Mouse (Mus musculus) hindbrain, embryonic 15.5 days (tissue): Measurements from ENCODE around the gene Polr2b. TPM values are rescaled to one million over a fixed set of nuclear protein-coding genes. Genes with fewer than 3 reads are reported as not detected.

Source experiments
- ATAC-seq: fragments of 200-750 bp; cut with Nextera tagmentation; 2 replicates; pipeline ENCODE4 v1.8.0; 2017; ENCODE audit warnings: low read depth, moderate number of reproducible peaks, moderate TSS enrichment; ENCODE audit not compliant: low FRiP score
- H3K27ac ChIP-seq: fragments of 300-500 bp; sonication (generic); replicated peaks from 2 replicates; pipeline ENCODE4 v1.5.1; 2015; ENCODE audit warnings: mild to moderate bottlenecking, inconsistent platforms
- H3K27me3 ChIP-seq: fragments of 300-500 bp; sonication (generic); 2 replicates; pipeline ENCODE4 v1.6.1; 2015; ENCODE audit warnings: control low read depth, inconsistent platforms
- H3K36me3 ChIP-seq: fragments of 300-500 bp; sonication (generic); 2 replicates; pipeline ENCODE4 v1.6.1; 2015; ENCODE audit warnings: control low read depth, inconsistent platforms
- H3K4me1 ChIP-seq: fragments of 300-500 bp; sonication (generic); replicated peaks from 2 replicates; pipeline ENCODE4 v1.6.1; 2015; ENCODE audit warnings: control low read depth, inconsistent platforms
- H3K4me2 ChIP-seq: fragments of 300-500 bp; sonication (generic); 2 replicates; pipeline ENCODE4 v1.6.1; 2015; ENCODE audit warnings: moderate library complexity, mild to moderate bottlenecking, inconsistent platforms
- H3K4me3 ChIP-seq: fragments of 300-500 bp; sonication (generic); 2 replicates; pipeline ENCODE4 v1.5.1; 2015; ENCODE audit warnings: mild to moderate bottlenecking, inconsistent platforms
- H3K9ac ChIP-seq: fragments of 300-500 bp; sonication (generic); 2 replicates; pipeline ENCODE4 v1.6.1; 2015; ENCODE audit warnings: inconsistent platforms
- H3K9me3 ChIP-seq: fragments of 300-500 bp; sonication (generic); 2 replicates; pipeline ENCODE4 v1.6.1; 2016; ENCODE audit warnings: control low read depth, inconsistent platforms
- WGBS: fragments of 180-500 bp; shearing (Covaris S2); methylation state at CpG from one replicate; pipeline ENCODE4 v1.1.7; 2015; 5-methylcytosine and 5-hydroxymethylcytosine counted together
- polyA plus RNA-seq: library from polyadenylated mRNA; unstranded; fragments of >200 nt; fragmentation: Nextera tagmentation; extraction: Ambion mirVana; gene quantifications from 2 replicates; pipeline ENCODE4 v1.2.1, GENCODE M21; 2015

The Polr2b gene
- polyA plus RNA-seq, 1 experiment from 2014 or later: 56.8 TPM

DNA sequence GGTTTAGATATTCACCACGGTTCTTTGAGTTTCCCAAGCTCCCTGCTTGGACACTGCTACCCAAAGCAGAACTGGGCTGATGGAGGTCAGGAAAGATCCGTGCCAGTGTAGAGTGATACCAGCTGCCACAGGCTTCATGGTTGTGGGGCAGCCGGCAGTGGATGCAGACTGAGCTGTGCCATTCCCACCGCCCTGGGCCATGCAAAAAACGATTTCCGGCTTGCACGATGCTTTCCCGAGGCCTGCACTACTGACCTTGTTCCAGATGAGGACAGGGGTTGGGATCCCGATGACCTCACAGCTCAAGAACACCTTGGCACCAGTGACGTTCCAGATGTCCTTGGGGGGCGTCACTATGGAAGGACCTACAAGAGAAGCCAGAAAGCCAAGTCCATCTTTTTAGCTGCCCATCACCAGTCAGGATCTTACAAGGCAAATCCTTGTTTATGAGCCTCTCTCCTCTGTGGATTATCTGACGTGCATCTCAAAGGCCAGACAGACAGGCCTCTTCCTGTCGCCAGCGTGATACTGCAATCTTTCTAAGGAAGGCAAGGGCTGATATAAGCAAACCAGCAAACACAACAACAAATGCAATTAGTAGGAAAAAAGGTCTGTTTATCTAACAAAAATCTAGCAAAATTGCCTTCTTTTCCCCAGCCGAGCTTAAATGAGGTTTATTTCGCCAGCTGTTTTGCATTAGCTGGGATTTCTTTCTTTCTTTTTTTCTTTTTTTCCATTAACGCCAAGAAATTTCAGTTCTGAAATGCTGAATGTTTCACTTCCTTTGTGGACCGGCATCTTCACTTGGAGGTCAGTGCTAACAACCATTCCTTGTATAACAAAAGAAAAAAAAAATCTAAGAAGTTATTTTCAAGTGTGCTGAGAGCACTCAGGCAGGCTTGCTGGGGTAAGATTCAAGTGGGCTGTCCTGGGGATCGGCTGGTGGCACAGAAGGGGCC, 45.6 kb downstream of the Polr2b start:
- no peak overlapping the region for H3K27ac ChIP-seq
- no peaks in the 10 kb centered on the region for H3K27me3 ChIP-seq
- H3K36me3 ChIP-seq: peaks cover 5% of the 10 kb centered on the region; the same call in 1 of the 2 replicates
- 82% methylated on average over 19 of the region's 19 CpGs for WGBS
- no peak overlapping the region for H3K4me3 ChIP-seq
- H3K4me1 ChIP-seq: peaks cover 21% of the 10 kb centered on the region; the same call in 1 of the 2 replicates
- H3K9ac ChIP-seq: no peak overlapping the region
- no peaks in the 10 kb centered on the region for H3K9me3 ChIP-seq
- H3K4me2 ChIP-seq: no peak overlapping the region
- ATAC-seq: no peak

DNA sequence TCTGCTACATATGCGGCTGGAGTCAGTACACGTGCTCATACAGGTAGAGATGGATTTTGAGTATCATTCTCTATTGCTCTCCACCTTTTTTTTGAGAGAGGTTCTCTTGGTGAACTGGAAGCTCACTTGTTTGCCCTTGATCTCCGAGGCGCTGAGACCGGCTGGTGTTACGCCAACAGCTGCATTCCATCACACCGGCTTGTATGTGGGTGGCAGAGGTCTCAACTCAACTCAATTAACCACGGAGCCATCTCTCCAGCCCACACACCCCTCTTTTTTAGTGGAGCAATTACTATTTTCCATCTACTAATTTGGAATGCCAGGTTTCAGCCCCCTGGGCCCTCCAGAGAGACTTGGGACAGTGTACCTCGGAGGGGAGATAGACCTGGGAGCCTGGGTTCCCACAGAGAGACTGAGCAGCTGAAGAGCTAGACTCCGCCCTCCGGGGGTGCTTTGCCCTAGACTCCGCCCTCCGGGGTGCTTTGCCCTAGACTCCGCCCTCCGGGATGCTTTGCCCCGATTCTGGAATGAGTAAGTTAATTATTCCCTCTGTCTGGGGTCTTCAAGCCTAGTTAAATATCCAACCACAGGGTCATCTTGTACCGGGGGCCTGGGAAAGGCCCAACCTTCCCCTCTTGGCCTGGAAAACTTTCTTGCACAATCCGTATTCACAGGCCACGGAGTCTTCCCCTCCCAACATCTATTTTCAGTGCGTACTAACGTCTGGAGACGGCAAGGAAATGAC, 47.6 kb downstream of the Polr2b start:
- Histone ChIP-seq H3K4me1 (peaks cover 21% of the 10 kb centered on the region; the same call in 1 of the 2 replicates), H3K9ac (no peak overlapping the region), H3K27ac (no peak overlapping the region; the same call in 1 of the 2 replicates), H3K36me3 (no peaks in the 10 kb centered on the region), H3K9me3 (no peaks in the 10 kb centered on the region), H3K4me2 (peak overlapping the region; percentile 48), H3K27me3 (no peaks in the 10 kb centered on the region), H3K4me3 (peak overlapping the region; percentile 27)
- ATAC-seq: peak; percentile 60
- WGBS: 17% methylated on average over 22 of the region's 22 CpGs

DNA sequence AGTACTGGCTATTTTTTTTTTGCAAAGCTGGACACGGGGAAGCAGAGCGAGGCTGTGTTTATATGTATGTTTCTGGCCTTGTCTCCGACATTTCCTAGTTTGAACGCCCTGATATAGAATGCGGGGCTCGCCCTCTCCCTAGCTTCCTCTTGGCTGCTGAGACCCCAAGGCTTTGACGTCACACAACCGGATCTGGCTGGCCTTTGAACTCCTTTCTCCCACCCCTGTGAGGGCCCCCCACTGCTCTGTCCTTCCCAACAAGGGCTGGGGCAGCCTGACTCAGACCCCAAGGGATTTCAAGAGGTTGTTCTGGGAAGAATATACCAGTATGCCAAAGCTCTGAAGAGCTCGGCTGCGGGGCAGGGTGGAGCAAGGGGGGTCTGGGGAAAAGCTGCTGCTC, 48.4 kb downstream of the Polr2b start:
- peak overlapping the region; percentile 2; the same call in 1 of the 2 replicates for H3K9ac ChIP-seq

DNA sequence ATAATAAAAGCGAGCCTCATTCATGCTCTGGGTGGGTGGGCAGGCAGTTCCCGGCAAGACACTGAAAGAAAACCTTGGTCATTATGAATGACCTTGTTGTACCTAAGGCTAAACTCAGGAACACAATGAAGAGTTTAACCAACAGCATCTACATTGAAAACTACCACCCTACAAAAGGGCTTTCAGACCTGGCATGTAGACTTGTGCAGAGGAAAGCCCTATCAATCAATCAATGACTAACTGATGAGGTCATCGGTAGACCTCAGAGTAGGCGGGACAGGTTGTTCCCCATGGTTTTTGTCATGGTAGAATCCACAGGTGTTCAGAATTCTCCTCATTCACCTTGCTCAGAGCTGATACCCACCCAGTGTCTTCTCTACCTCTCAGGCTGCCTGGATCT, 50.0 kb downstream of the Polr2b start:
- Histone ChIP-seq H3K4me1 (peaks cover 12% of the 10 kb centered on the region; the same call in 1 of the 2 replicates), H3K4me3 (no peak overlapping the region), H3K27ac (no peak overlapping the region), H3K9me3 (no peaks in the 10 kb centered on the region), H3K36me3 (no peaks in the 10 kb centered on the region), H3K9ac (no peak overlapping the region), H3K4me2 (no peak overlapping the region), H3K27me3 (no peaks in the 10 kb centered on the region)
- 93% methylated on average over 4 of the region's 4 CpGs for WGBS
- no peak for ATAC-seq

More for the DNA sequence above, 48.4 kb downstream of the Polr2b start:
- ATAC-seq: peak; percentile 39; the same call in 1 of the 2 replicates
- H3K4me2 ChIP-seq: peak overlapping the region; percentile 48
- no peaks in the 10 kb centered on the region for H3K36me3 ChIP-seq
- 7% methylated on average over 10 of the region's 10 CpGs for WGBS
- H3K4me3 ChIP-seq: peak overlapping the region; percentile 27
- no peaks in the 10 kb centered on the region for H3K27me3 ChIP-seq
- H3K9me3 ChIP-seq: no peaks in the 10 kb centered on the region
- peaks cover 21% of the 10 kb centered on the region; the same call in 1 of the 2 replicates for H3K4me1 ChIP-seq
- 0 out of 2 replicates have a peak overlapping the region, but pooled peaks have one; percentile 27 for H3K27ac ChIP-seq

DNA sequence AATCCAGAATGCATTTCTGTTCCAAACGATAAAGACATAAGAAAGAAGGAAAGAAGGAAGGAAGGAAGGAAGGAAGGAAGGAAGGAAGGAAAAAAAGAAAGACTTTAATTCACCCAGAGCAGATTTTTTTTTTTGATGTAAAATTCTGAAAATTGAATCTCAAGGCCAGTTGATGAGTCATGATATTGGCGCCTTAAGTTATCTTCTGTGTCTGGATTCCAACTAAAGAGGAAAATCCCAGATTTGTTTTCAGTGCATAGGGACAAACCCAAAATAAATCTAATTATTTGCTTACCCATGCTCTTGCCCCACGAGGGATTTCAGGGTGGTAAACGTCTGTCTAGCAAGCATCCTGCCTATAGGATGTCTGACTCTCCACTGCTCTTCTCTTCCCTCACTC, 51.1 kb downstream of the Polr2b start:
- H3K4me2 ChIP-seq: no peak overlapping the region
- no peak overlapping the region for H3K4me3 ChIP-seq
- WGBS: 81% methylated on average over 4 of the region's 4 CpGs
- peaks cover 11% of the 10 kb centered on the region; the same call in 1 of the 2 replicates for H3K4me1 ChIP-seq
- H3K9ac ChIP-seq: no peak overlapping the region
- no peaks in the 10 kb centered on the region for H3K27me3 ChIP-seq
- H3K9me3 ChIP-seq: no peaks in the 10 kb centered on the region
- H3K36me3 ChIP-seq: no peaks in the 10 kb centered on the region
- no peak for ATAC-seq
- no peak overlapping the region for H3K27ac ChIP-seq

DNA sequence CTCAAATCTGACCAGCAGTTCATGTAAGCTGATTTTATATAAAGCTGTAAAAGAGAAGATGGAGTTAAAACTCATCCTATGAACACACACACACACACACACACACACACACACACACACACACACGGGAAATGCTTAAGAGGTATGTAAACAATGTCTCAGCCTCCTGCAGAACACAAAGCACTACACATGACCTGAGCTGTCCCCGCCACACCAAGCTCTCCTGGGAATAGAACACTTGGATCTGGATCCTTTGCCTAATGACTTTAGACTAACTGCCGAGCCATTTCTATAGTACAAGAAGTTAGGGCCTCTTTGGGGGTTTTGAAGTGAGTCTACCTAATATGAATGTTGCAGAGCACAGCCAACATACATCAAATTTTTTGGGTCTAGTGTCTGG, 52.2 kb downstream of the Polr2b start:
- Histone ChIP-seq H3K9ac (no peak overlapping the region), H3K36me3 (no peaks in the 10 kb centered on the region), H3K27ac (no peak overlapping the region), H3K4me1 (peaks cover 11% of the 10 kb centered on the region; the same call in 1 of the 2 replicates), H3K27me3 (no peaks in the 10 kb centered on the region), H3K4me2 (no peak overlapping the region), H3K9me3 (no peaks in the 10 kb centered on the region), H3K4me3 (no peak overlapping the region)
- no peak for ATAC-seq
- 46% methylated on average over 3 of the region's 3 CpGs for WGBS

DNA sequence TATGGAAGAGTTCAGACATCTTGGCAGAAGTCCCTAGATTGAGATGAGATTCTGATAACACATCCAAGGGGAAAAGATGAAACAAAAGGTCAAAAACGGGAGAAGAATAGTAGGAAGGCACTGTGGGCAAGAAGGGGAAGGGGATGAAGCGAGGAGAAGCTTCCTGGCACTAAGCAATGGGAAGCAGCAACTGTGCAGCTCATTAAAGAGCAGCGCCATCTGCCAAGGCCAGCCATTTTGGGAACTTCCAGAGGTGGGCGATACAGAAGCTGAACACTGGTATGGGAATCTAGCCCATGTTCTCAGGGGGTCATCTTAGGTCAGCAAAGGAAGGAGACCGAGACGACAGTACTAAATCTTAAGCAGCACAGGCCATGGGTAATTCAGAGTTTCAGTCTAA, 53.7 kb downstream of the Polr2b start:
- WGBS: 77% methylated on average over 6 of the region's 6 CpGs
- Histone ChIP-seq H3K36me3 (no peaks in the 10 kb centered on the region), H3K27ac (no peak overlapping the region), H3K27me3 (no peaks in the 10 kb centered on the region), H3K9ac (no peak overlapping the region), H3K4me3 (no peak overlapping the region), H3K9me3 (no peaks in the 10 kb centered on the region), H3K4me1 (peaks cover under 1% of the 10 kb centered on the region; the same call in 1 of the 2 replicates), H3K4me2 (no peak overlapping the region)
- no peak for ATAC-seq

DNA sequence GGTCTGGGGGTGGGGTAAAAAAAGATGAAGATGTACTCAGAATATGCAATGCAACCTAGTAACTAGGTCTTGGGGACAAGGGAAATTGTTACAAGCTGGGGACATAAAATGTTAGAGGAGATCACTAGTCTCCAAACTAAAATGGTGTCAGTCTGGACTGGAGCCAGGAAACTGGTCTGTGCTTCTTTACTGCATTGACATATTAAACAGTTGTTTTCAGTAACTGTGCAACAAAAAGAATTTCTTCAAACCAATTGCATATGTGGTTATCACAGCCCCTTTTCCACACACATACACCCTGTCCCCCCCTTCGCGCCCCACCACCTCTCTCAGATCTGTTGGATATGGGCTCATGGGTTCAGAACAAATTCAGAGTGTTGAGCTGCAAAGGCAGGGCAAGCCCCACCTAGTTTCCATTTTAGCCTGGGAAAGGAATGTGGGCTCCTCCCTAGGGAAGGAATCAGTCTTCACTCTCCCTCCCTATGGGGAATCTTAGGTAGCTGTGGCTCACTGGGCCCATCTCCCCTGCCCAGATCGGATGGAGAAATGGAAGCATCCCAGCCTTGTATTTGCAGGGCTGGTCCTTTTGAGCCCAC, 54.6 kb downstream of the Polr2b start:
- H3K27me3 ChIP-seq: no peaks in the 10 kb centered on the region
- no peak overlapping the region for H3K4me2 ChIP-seq
- no peak overlapping the region for H3K9ac ChIP-seq
- no peaks in the 10 kb centered on the region for H3K9me3 ChIP-seq
- no peak for ATAC-seq
- no peaks in the 10 kb centered on the region for H3K36me3 ChIP-seq
- H3K4me3 ChIP-seq: no peak overlapping the region
- H3K27ac ChIP-seq: no peak overlapping the region
- H3K4me1 ChIP-seq: no peaks in the 10 kb centered on the region
- WGBS: 93% methylated on average over 3 of the region's 3 CpGs

DNA sequence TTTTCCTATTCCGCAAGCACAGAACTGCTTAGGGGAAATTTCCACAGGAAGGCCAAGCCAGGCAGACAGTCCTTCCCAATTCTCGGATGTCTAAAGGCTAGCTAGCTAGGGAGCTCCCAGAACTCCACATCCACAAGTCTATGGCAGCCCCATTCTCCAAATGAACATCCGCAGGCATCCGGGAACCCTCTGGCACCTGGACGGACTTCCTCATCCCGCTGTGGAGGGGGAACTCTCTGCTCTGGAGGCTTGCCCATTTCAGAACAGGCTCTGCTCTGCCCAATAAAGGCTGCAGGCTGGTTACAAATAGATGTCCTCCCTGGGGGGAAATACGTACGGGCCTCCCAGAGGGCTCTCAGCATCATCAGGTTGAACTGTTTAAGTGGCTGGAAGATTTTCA, 56.4 kb downstream of the Polr2b start:
- Histone ChIP-seq H3K36me3 (no peaks in the 10 kb centered on the region), H3K27ac (no peak overlapping the region), H3K4me1 (no peaks in the 10 kb centered on the region), H3K4me3 (no peak overlapping the region), H3K27me3 (no peaks in the 10 kb centered on the region), H3K4me2 (no peak overlapping the region), H3K9me3 (no peaks in the 10 kb centered on the region), H3K9ac (no peak overlapping the region)
- WGBS: 83% methylated on average over 8 of the region's 8 CpGs
- no peak for ATAC-seq

DNA sequence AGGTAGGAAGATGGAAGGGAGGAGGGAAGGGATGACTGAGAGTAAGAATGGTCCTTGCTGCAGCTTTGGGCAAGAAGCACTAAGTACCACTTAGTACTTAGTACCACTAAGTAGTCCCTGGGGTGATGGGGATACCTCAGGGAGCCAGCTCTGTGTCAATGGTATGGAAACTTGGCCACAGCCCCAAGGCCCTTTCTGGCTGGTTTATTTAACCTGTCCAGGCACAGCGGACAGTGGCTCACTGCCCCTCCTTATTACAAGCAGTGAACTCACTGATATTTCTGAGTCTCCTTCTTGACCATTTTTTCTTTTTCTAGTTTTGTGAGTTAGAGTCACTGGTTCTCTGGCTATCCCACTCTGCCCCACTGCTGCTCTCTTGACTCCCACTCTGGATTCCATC, 57.2 kb downstream of the Polr2b start:
- Histone ChIP-seq H3K9me3 (no peaks in the 10 kb centered on the region), H3K27ac (no peak overlapping the region), H3K4me2 (no peak overlapping the region), H3K27me3 (no peaks in the 10 kb centered on the region), H3K9ac (no peak overlapping the region), H3K36me3 (no peaks in the 10 kb centered on the region), H3K4me1 (no peaks in the 10 kb centered on the region), H3K4me3 (no peak overlapping the region)
- 91% methylated on average over 1 of the region's 1 CpGs for WGBS
- no peak for ATAC-seq

DNA sequence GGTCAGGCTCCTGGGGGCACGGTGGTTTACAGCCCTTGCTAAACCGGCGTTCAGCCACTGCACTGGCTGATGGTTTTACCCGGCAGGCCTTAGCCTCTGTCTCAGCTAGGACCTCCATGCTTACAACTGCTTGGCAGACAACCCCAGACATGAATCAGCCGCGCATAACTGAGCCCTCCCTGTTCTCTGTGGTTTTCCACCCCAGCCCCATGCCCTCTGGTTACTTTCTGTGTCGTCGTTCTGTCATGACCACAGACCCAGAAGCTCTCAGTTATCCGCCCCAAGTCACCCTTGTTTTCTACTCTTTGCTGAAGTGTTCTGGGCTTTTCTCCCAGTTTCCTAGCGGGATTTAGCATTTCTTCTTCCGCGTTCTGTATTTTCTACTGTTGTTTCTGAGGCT, 57.7 kb downstream of the Polr2b start:
- no peak overlapping the region for H3K9ac ChIP-seq
- no peaks in the 10 kb centered on the region for H3K9me3 ChIP-seq
- ATAC-seq: no peak
- H3K27ac ChIP-seq: no peak overlapping the region
- H3K4me2 ChIP-seq: no peak overlapping the region
- no peaks in the 10 kb centered on the region for H3K27me3 ChIP-seq
- no peak overlapping the region for H3K4me3 ChIP-seq
- H3K4me1 ChIP-seq: no peaks in the 10 kb centered on the region
- no peaks in the 10 kb centered on the region for H3K36me3 ChIP-seq
- 63% methylated on average over 12 of the region's 12 CpGs for whole genome bisulfite sequencing

DNA sequence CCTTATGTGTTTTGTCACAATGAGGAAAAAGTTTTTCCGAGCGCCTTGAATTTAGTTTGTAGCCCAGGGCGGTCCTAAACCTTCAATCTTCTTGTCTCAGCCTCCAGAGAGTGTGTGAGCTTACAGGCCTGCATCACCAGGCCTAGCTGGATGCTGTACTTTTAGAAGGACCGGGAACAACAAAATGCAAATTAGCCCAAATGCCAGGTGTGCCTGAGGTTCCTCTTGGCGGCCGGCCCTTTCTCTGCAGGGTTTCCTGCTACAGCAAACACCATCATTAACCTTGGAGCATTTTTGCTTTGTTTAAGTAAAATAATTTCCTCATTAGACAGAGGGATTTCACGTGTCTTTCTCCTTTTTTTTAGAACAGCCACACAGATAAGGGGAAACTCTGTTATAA, 58.2 kb downstream of the Polr2b start:
- no peak overlapping the region for H3K27ac ChIP-seq
- no peaks in the 10 kb centered on the region for H3K9me3 ChIP-seq
- H3K4me1 ChIP-seq: no peaks in the 10 kb centered on the region
- no peak overlapping the region for H3K4me2 ChIP-seq
- H3K36me3 ChIP-seq: no peaks in the 10 kb centered on the region
- H3K4me3 ChIP-seq: no peak overlapping the region
- 43% methylated on average over 7 of the region's 7 CpGs for WGBS
- no peak overlapping the region for H3K9ac ChIP-seq
- H3K27me3 ChIP-seq: no peaks in the 10 kb centered on the region
- no peak for ATAC-seq
